Mouse (Mus musculus) retina, postnatal 7 days (tissue): Measurements from ENCODE around the gene Zbtb8a.
"Not testable (repeated sequence)": the region's sequence is repeated elsewhere in the genome, so short reads cannot be mapped to it uniquely, and the experiment has no call there.

Experiments used
- DNase-seq: peaks from one replicate; pipeline ENCODE4 v3.0.0-alpha.2; 2012; ENCODE audit warnings: low read depth, low spot score

The Zbtb8a gene

DNA sequence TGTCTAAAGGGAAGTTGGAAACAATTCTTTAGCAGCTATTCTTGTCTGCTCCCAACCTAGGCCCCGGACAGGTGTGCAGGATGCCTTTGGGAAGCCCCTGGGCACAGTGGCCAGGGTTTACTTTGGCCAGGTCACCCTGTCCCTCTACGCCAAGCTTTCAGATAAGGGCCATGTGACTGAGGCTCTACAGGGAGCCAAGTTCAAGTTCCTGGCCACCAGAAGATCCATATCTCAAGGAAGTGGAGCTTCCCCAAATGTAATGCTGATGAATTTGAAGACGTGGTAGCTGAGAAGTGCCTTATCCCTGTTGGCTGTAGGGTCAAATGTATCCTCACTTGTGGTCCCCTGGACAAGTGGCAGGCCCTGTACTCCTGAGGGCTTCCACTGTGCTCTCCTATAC is 1.9 kb upstream of the Zbtb8a start:
- no peak for DNase-seq

- DNase-seq: peak; percentile 30
Measured at GRCm38 (mm10) chr4:129376961-129377545, 863 bp downstream of the Zbtb8a start.

- DNase-seq: no peak
Measured at GRCm38 (mm10) chr4:129375821-129376220, 2.1 kb downstream of the Zbtb8a start.

DNA sequence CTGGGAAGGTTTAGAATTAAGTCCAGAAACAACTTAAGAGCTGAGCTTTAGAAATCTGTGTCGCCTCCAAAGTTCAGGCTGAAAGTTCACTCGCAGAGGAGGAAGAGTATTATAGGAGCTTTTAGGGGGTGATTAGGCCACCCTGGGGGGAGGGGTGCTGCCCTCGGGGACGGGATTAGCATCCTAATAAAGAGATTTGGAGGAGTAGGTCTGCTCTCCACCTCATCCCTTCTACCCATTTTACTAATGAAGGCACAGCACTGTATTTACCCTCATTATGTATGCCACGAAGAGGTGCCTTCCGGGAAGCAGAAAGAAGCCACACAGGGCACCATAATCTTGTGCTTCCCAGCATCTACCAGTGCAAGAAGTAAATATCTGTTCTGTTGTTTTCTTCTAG is 2.9 kb downstream of the Zbtb8a start:
- no peak for DNase-seq

GRCm38 (mm10) chr4:129374219-129374755 is 3.6 kb downstream of the Zbtb8a start:
- DNase-seq: no peak

DNA sequence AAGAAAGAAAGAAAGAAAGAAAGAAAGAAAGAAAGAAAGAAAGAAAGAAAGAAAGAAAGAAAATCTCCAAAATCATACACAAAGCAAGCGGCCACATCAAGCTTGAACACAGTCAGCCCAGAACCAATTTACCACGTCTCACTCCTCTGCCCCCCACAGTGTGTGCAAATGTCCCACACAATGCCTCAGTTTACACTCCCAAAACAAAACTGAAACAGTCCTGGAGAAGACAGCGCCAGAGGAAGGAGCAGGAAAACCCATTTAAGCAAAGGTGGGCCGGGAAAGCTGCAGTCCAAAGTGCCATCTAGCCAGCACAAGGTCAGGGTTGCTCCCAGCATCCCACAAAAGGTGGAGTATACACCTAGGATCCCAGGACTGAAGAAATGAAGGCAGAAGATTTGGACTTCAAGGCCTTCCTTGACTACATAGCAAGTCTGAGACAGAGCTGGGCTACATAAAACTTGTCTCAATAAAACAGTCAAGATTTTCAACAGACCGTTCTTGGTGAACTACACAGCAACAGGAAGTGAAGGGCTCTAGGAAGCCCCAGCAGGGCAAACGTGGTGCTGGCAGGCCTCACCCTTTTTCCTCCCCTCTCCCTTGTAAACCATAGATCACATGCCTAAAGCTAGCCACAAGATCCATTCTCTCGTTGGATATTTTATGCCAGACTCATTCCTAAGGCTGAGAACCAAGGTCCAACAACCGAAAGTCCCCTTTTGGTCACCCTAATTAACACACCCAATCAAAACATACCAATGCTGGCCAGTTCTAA is 4.5 kb downstream of the Zbtb8a start:
- no peak for DNase-seq

- DNase-seq: no peak
Measured at GRCm38 (mm10) chr4:129371391-129371790, 6.5 kb downstream of the Zbtb8a start.

GRCm38 (mm10) chr4:129365224-129365623 is 12.7 kb downstream of the Zbtb8a start:
- no peak for DNase-seq

- no peak for DNase-seq
Measured at GRCm38 (mm10) chr4:129364379-129364778, 13.5 kb downstream of the Zbtb8a start.

DNA sequence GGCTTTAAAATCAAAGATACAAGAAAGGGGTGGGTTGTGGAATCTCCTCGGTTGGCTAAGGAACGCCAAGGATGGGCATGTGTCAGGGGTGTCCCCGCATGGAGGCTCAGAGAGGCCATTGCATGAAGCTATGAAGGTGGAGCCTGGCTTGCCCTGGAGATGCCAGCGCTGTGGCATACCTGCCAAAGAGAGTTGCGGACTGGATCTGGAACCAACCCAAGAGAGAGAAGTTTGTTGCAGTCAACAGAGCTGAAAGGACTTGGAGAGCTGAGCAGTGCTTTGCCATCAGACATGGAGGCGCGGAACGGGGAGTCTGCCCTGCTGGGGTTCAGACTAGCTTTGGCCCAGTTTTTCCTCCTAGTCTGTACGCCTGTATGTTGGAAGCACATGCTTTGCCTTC is 14.5 kb downstream of the Zbtb8a start:
- no peak for DNase-seq

DNA sequence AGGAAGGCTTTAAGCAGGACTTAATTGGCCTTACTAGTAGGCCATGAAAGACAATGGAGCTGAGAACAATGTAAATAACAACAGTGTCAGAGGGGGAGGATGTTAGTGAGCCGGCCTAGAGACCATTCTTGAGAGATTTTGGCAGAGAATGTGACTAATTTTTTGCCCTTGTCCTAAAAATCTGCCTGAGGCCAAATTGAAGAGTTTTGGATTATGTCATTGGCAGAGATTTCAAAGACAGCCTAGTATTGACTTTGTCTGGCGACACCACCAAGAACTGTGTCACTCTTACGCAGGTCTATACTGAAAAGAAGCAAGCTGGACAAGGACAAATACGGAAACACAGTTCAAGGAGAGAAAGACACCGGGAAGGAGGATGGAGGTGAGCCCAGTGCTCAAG is 15.1 kb downstream of the Zbtb8a start:
- DNase-seq: no peak

DNA sequence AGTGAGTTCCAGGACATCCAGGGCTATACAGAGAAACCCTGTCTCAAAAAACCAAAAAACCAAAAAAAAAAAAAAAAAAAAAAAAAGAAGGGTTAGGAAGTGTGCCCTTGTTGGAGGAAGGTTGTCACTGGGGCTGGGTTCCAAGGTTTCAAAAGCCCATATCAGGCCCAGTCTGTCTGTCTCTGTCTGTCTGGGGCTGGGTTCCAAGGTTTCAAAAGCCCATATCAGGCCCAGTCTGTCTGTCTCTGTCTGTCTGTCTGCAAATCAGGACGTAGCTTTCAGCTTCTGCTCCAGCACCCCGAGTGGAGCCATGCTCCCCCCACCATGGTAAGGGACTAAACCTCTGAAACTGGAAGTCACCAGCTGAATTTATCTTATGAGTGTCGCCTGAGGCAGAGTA is 15.7 kb downstream of the Zbtb8a start:
- DNase-seq: not testable (repeated sequence)

GRCm38 (mm10) chr4:129357613-129358163 is 20.2 kb downstream of the Zbtb8a start:
- no peak for DNase-seq

- DNase-seq: no peak
Measured at GRCm38 (mm10) chr4:129354236-129354635, 23.7 kb downstream of the Zbtb8a start.

GRCm38 (mm10) chr4:129353176-129353575 is 24.7 kb downstream of the Zbtb8a start:
- DNase-seq: no peak

- no peak for DNase-seq
Measured at GRCm38 (mm10) chr4:129351111-129351510, 26.8 kb downstream of the Zbtb8a start.

DNA sequence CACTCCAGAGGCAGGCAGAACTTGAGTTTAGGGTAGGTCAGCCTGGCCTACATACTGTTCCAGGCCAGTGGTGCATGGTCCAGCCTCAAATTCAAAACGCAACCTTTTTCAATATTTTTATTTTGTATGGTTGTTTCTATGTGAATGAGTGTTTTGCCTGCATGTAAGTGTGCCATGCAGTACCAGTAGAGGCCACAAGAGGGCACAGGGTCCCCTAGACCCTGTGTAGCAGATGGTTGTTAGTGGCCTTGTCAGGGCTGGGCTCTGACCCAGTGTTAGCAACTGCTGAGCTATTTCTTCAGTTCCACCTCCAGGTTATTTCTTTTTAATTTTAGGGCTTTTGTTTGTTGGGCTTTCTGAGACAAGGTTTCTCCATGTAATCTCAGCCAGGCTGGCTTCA is 27.3 kb downstream of the Zbtb8a start:
- DNase-seq: peak; percentile 72

- DNase-seq: no peak
Measured at GRCm38 (mm10) chr4:129346481-129347154, 31.3 kb downstream of the Zbtb8a start.

DNA sequence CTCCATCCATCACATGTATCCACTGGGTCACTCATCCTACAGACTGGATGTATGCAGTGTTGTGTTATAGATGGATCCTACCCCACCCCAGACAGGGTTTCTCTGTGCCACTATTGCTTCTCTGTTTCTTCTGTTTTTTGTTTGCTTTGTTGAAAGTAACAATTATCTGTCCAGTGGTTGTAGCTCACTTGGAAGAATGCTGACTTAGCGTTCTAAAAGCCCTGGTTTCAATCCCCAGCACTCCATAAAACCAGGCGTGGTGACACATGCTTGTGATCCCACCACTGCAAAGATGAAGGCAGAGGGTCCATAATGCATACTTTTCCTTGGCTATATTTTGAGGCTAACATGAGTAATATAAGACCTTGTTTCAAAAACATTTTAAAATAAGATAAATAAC is 35.2 kb downstream of the Zbtb8a start:
- DNase-seq: no peak

DNA sequence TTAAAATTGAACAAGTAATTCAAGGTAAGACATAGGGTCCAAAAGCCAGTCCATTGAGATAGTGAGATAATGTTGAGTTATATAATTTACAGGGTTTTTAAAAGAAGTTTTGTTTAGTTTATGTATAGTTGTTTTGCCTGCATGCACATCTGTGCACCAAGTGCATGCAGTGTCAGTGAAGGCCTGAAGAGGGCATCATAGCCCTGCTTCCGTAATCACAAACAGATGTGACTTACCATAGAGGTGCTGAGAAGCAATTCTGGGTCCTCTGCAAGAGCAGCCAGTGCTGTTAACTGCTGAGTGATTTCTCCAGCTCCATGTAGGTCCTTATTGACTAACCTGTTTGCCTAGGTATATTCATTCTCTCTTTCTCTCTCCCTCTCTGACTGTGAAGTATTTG is 36.0 kb downstream of the Zbtb8a start:
- no peak for DNase-seq

DNA sequence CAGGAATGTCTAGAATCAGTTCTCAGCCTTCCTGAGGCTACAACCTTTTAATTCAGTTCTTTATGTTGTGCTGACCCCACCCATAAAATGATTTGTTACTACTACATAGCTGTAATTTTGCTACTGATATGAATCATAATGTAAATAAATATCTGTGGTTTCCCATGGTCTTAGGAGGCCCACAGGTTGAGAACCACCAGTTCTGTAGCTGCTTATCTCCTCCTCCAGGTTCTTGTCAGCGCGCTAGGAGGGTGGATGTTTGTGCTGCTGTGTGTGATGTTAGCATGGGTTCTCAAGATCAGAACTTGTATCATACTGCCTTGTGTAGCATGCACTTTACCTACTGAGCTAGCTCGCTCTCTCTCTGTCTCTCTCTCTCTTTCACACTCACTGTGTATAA is 38.2 kb downstream of the Zbtb8a start:
- DNase-seq: no peak

GRCm38 (mm10) chr4:129336291-129336690 is 41.6 kb downstream of the Zbtb8a start:
- no peak for DNase-seq
